Mouse (Mus musculus) forelimb bud, embryonic 11.5 days (tissue): Measurements from ENCODE around the gene Astn1.
A peak's percentile ranks its signal among the peaks of the same experiment; 100 is the strongest.

Experiments
- DNase-seq: peaks from one replicate; pipeline ENCODE4 v3.0.0-alpha.2; 2012; ENCODE audit warnings: low read depth, low spot score

The Astn1 gene

DNA sequence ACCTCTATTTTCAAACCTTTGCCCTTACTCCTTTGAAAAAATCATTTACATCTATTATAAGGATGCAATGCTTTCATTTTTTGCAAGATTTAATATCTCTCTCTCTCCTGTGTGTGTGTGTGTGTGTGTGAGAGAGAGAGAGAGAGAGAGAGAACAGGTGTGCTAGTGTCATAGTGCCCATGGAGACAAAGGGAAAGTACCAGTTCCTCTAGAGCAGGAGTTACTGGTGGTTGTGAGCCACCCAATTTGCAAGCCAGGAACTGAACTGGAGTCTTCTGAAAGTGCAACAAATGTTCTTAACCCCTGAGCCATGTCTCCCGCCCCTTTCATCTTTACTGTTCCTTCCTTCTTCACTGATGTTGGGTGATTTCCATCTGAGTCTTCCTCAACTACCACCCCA lies 253.1 kb downstream of the Astn1 start:
- no peak for DNase-seq

DNA sequence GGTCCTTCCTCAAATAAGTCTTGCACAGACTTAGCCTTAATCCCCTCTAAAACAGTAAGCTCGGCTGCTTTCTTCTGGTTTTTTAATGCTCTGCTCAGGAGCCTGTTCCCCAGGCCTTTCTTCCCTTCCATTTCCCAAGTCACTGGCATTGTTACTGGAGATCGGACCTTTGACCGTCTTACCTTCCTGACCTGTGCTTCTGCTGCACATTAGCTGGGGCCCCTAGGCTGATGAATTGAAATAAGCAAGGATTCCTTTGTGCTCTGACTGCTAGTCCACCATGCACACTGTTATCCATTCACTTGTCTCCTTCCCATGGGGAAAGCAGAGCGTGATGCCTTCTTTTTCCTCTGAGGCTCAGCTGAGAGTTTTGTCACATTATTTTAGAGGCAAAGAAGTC lies 255.9 kb downstream of the Astn1 start:
- no peak for DNase-seq

GRCm38 (mm10) chr1:158632935-158633334 lies 270.9 kb downstream of the Astn1 start:
- DNase-seq = no peak

- DNase-seq = no peak
Measured at GRCm38 (mm10) chr1:158633441-158633840, 271.4 kb downstream of the Astn1 start.

DNA sequence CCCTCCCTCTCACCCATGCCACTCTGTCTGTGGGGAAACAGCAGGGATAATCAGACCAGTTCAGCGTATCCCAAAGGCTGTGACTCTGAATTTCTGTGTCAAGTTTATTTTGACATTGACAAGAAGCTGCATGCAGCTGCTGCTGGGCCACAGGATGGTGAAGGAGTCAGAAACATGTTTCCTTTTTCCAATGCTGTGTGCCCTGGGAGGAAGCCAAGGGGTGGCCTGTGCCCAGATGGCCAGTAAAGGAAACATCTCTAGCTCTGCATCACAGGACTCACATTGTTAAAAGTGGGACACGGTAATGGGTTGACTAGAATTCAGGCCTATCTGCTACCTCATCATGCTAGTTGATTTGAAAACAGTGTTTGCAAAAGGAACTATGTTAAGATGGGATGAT lies 279.2 kb downstream of the Astn1 start:
- no peak for DNase-seq

GRCm38 (mm10) chr1:158642247-158642646 lies 280.2 kb downstream of the Astn1 start:
- DNase-seq = no peak

DNA sequence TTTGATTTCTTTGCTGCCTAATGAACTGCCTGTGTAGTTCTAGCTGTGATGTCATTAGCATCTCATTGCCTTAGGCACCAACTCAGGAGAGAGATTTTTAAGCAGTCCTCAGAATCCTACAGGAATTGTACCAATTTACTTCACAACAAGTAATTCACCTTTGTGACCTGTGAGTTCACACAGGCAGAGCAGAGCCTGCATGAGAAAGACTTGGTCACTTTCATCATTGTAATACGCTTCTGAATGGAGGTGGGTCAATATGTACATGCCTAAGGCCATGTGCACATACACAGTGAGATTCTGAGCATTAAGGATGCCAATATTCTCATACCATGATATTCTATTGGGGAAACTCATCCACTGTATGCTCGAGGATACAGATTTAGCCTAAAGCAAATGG lies 290.7 kb downstream of the Astn1 start:
- no peak for DNase-seq

GRCm38 (mm10) chr1:158653808-158654520 lies 291.9 kb downstream of the Astn1 start:
- peak; percentile 74 for DNase-seq

DNA sequence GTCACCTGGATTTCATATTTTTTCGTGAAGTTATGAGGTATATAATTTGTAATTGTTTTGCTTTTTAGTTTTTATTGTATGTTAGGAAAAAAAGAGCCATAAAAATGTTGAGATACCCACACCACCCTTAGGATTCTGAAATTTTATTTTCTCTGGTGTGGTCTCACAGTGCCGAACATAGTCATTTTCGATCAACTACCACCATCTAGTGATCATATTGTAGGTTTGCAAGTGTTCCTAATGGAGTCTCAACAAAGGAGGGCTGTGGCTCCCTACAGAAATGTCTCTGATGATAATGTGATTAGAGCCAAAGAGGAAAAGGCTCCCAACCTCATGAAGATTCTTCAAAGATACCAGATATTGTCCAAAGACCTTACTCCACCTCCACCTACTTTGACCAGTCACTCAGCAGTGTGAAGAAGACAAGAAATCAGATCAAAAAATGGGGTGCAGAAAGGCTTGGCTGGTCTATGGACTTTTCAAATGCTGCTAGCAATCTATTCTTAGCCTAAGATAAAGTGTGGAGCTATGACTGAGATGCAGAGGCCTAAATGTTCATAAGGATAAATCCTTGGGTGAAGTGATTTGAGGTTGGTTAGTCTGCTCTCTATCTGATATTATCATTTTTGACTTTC lies 292.6 kb downstream of the Astn1 start:
- peak; percentile 28 for DNase-seq

DNA sequence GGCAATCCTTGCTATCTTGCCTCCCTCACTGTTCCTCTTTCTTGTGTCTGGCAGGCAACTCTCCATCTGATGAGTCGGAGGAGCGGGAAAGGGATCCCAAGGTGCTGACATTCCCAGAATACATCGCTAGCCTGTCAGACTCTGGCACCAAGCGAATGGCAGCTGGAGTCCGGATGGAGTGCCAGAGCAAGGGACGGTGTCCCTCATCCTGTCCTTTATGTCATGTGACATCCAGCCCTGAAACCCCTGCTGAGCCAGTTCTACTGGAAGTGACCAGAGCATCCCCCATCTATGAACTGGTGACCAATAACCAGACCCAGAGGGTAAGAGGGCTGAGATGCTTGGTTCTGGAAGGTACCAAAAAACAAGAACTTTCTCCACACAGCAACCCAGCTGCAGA lies 294.9 kb downstream of the Astn1 start:
- DNase-seq = no peak

DNA sequence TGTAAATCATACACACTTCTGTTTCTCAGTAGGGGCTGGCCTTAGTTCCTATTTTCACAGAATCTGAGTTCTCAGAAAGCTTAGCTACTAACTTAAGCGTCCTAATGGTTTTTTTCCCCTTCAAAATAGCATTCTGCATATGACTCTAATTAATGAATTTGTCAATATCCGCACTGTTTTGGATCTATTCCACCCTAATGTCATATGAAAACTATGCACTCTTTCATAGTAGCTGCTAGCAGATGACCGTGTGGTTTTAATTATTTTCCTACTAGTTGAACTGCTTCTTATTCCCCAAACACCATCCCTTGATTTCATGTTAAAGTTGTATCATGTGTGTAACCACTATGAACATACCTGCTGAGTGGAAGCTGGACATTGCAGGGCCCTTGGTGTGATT lies 303.9 kb downstream of the Astn1 start:
- no peak for DNase-seq

DNA sequence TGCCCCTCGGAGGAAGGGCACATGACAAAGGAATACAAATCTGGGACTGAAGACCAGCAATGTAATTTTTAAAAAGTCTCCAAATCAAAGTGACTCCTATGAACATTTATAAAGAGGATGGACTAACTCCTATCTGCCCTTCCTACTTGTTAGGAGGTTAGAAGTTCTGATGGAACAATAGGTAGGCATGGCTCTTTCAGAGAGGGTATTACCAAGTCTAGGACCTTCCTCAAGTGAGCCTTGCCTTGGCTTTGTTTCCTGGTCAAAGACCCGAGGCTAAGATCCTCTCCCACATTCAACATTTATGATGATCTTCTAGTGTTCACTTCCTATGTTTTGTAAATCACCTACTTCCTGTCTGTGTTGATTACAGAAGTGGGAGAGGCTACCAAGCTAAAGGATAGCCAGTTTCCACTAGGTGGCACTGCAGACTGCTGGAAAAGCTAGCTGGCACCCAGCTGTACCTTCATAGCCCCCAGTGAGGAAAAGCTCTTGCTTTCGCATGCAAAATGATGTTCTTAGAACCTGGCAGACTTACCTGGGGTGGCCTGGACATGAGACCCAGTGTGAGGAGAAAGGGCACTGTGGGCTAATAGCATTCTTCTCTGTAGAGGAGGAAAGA lies 308.0 kb downstream of the Astn1 start:
- DNase-seq = peak; percentile 70

- DNase-seq = no peak
Measured at GRCm38 (mm10) chr1:158687726-158688125, 325.7 kb downstream of the Astn1 start.

- DNase-seq = no peak
Measured at GRCm38 (mm10) chr1:158697423-158697822, 335.4 kb downstream of the Astn1 start.

GRCm38 (mm10) chr1:158697859-158698569 lies 335.9 kb downstream of the Astn1 start:
- no peak for DNase-seq

GRCm38 (mm10) chr1:158699276-158699675 lies 337.2 kb downstream of the Astn1 start:
- DNase-seq = no peak

DNA sequence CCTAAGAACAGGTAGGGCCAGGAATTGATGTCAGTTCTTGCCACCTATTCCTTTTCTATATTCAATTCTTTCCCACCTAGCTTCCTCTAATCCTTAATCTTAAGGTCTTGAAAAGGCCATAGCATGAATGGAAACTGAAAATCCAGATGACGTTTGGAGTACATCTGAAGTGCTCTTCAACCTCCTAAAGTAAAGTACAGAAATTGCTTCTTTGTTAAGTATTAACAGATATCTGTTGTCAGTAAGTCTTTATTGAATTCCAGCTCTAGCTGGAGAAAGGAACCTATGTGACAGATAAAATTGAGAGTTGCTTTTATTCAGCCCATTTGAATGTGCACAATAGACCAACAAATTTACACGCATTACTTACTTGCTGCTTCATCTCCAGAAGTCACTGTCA lies 338.1 kb downstream of the Astn1 start:
- no peak for DNase-seq

GRCm38 (mm10) chr1:158701336-158701735 lies 339.3 kb downstream of the Astn1 start:
- no peak for DNase-seq

DNA sequence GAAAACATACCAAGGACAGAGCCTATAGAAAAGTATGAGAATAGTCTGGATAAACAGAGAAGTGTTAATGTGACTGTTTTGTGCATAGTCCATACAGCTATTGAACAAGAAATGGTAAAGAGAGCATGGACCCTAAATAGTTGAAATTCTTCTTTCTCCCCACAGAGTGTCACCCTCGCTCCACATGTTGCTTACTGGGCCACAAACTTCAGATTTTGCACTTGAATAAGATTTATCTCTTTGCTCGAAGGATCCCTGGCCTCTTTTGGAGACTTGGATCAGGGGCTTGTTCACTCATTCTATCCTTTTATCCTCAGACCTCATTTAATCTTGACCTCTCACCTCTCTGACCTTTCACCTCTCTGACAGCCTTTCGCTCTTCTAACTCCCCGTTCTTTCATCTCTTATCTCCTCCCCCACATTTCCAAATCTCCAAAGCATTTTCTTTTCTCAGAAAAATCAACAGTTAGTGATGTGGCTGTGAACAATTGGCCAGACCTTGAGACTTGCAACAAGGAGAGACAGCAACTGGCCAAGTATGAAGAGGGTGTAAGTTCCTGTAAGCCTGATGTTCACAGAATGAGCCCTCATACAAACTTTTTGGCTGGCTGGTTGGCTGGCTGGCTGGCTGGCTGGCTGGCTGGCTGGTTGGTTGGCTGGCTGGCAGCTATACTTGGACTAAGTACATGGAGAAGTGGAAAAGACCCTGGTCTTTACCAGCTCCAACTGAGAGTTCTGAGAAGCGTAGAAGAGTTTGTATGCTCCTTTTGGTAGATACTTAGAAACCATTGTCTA lies 351.4 kb downstream of the Astn1 start:
- DNase-seq = peak; percentile 40

GRCm38 (mm10) chr1:158732868-158733496 lies 370.9 kb downstream of the Astn1 start:
- no peak for DNase-seq
